Mouse (Mus musculus): ENCODE results near the gene Tmem151b. TPM values are rescaled to one million over a fixed set of nuclear protein-coding genes. Genes with fewer than 3 reads are reported as not detected.

The Tmem151b gene
- polyA plus RNA-seq, 1 experiment from 2014 or later: 33.9 TPM

DNA sequence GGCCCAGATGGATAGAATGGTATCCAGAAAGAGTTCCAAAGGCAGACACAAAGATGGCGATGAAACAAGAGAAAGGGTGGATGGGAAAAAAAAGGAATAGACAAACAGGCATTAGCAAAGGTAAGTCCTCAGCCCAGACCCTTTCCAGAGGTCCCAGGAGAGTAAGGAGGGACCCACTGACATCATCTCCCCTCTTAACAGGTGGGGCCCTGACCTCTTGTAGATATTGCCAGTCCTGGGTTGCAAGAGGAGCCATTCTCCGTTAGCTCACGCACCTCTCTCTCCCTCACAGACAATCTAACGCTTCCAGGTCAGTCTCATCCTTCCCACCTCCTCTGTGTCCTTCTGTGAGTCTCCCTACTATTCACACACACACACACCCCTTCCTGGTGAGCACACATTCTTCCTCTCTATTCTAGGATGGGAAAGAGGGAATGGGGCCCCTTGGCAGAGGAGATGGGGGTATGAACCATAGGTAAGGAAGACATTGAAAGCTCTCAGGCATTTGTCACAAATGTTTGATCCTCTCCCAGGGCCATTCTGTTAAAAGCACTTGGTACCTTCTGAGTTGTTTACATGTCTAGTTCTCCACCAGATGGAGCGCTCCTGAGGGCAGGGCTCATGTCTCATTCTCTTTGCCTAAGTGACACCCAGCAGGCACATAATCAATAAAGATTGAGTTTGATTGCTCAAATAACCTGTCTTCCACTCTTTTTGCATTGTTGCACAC, 1.9 kb downstream of the Tmem151b start:
- Histone ChIP-seq H3K9me3 (no peaks in the 10 kb centered on the region), H3K4me1 (peaks cover 52% of the 10 kb centered on the region), H3K36me3 (replicated peaks) (peaks cover 15% of the 10 kb centered on the region), H3K4me2 (peak overlapping the region; percentile 56), H3K27me3 (replicated peaks) (peaks cover 21% of the 10 kb centered on the region), H3K9ac (no peak overlapping the region), H3K4me3 (peak overlapping the region; percentile 93), H3K27ac (no peak overlapping the region)
- WGBS: 86% methylated on average over 5 of the region's 5 CpGs
- ATAC-seq (replicated peaks): no peak

DNA sequence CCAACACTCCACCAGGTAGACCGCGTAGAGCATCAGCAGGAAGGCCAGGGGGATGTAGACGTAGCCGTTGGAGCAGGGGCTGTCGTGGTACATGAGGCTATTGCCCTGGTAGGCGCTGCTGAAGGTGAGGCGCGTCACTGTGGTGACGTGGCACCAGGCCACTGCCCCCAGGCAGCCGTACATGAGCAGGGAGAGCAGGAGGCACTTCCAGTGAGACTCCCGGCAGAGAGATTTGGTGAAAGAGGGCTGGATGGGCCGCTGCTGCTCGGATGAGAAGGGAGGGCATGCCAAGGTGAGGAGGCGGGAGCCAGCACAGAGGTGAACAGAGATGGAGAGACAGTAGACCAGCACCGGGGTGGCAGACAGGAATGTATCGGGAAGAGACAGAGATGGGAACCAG, 2.5 kb downstream of the Tmem151b start:
- peaks cover 15% of the 10 kb centered on the region for H3K36me3 ChIP-seq (replicated peaks)
- no peak overlapping the region for H3K4me3 ChIP-seq
- H3K27me3 ChIP-seq (replicated peaks): peaks cover 21% of the 10 kb centered on the region
- no peak overlapping the region for H3K4me2 ChIP-seq
- no peak overlapping the region for H3K9ac ChIP-seq
- H3K27ac ChIP-seq: no peak overlapping the region
- H3K4me1 ChIP-seq: peaks cover 51% of the 10 kb centered on the region
- 71% methylated on average over 16 of the region's 16 CpGs for WGBS
- no peaks in the 10 kb centered on the region for H3K9me3 ChIP-seq
- ATAC-seq (replicated peaks): no peak

DNA sequence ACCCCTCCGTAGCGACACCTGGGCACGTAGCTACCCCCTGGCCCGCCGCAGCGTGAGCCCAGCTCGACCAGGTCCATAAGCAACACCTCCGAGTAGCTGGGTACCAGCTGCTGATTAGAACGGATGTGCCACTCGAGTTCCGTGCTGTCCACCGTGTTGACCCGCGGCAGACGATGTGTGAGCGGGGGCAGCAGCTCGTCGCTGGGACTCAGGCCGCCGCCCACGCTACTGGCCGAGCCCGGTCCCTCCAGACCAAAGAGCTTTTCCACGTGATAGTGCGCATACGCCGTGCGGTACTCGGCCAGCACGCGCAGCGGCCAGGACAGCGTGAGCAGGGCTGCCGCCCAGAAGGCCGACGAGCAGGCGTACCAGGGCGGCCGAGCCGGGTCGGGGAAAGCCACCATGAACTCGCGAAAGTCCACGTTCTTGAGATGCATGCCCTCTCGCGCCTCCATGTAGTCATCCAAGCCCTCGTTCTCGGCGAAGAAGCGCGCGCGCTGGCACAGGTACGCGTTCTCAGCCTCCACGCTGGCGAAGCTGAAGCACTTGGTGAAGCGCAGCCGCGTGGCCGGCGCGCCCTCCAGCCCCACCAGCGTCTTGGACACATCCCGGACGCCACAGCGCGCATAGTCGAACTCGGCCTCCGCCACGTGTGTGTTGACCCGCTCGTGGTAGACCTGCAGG, 4.1 kb downstream of the Tmem151b start:
- Histone ChIP-seq H3K4me1 (peaks cover 42% of the 10 kb centered on the region), H3K27ac (no peak overlapping the region), H3K27me3 (replicated peaks) (peaks cover 21% of the 10 kb centered on the region), H3K4me3 (peak overlapping the region; percentile 1; the same call in 1 of the 2 replicates), H3K36me3 (replicated peaks) (peaks cover 15% of the 10 kb centered on the region), H3K4me2 (peak overlapping the region; percentile 15), H3K9ac (no peak overlapping the region), H3K9me3 (no peaks in the 10 kb centered on the region)
- 15% methylated on average over 74 of the region's 74 CpGs for WGBS
- ATAC-seq (replicated peaks): no peak

DNA sequence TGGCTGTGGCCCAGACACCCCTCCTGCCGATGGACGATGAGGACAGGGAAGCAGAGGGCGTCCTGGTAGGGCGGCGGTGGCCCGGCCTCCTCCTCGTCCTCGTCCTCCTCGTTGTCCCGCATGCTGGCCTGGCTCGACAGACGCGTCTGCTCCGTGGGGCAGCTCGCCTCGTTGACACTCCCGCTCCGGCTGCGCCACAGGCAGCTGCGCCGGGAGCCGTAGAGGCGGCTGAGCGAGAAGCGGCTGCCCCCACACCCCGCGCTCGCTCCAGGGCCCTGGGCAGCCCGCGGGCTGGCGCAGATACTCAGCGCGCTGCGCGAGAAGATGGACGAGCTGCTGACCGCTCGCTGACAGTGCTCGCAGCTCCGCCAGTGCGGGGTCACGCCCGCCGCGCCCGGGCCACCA, 4.6 kb downstream of the Tmem151b start:
- Histone ChIP-seq H3K36me3 (replicated peaks) (peaks cover 15% of the 10 kb centered on the region), H3K4me2 (peak overlapping the region; percentile 15), H3K27ac (no peak overlapping the region), H3K4me3 (peak overlapping the region; percentile 1; the same call in 1 of the 2 replicates), H3K9me3 (no peaks in the 10 kb centered on the region), H3K9ac (no peak overlapping the region), H3K4me1 (peaks cover 36% of the 10 kb centered on the region), H3K27me3 (replicated peaks) (peaks cover 21% of the 10 kb centered on the region)
- WGBS: 6% methylated on average over 46 of the region's 46 CpGs
- ATAC-seq (replicated peaks): no peak

DNA sequence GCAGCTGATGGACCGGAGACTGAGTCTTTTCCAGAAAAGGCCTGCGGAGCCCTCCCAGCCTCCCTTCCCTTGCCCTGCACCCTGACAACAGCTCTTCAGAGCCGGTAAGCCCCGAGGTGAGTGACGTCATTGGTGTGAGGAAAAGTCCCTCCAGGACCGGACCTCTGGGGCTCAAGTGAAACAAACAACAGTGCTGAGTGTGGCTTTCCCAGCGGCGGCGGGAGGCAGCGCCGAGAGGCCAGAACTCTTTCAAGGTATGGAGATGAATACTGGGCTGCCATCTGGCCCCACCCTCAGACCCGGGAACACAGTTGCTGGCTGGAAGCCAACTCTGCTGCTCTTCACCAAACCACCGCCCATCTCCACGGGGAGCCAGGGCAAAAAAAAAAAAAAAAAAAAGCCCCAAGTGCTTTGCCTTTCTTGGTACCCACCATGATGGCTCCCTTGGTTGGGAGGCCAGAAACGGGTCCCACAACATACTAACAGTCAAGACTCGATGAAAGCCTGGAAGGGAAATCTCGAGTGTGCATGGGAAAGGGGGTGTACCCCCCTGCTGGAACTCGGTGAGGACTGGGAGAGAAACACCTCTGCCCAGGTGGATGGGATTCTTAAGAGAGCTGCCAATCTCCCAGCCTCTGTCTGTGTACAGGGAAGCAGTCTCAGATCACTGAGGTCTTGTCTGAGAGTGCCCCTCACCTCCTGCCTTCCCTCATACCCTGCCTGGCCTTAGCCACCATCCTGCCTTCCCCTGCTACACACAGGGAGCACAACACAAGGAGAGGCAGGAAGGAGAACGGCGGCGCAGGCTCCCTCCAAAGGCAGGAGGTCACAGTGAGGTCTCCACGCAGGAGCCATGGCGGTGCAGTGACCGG, 5.2 kb downstream of the Tmem151b start:
- H3K4me1 ChIP-seq: peaks cover 35% of the 10 kb centered on the region
- H3K27ac ChIP-seq: no peak overlapping the region
- no peak overlapping the region for H3K4me3 ChIP-seq
- peaks cover 25% of the 10 kb centered on the region for H3K27me3 ChIP-seq (replicated peaks)
- peaks cover 15% of the 10 kb centered on the region for H3K36me3 ChIP-seq (replicated peaks)
- no peaks in the 10 kb centered on the region for H3K9me3 ChIP-seq
- 13% methylated on average over 24 of the region's 24 CpGs for WGBS
- ATAC-seq (replicated peaks): no peak
- H3K9ac ChIP-seq: no peak overlapping the region
- no peak overlapping the region for H3K4me2 ChIP-seq

DNA sequence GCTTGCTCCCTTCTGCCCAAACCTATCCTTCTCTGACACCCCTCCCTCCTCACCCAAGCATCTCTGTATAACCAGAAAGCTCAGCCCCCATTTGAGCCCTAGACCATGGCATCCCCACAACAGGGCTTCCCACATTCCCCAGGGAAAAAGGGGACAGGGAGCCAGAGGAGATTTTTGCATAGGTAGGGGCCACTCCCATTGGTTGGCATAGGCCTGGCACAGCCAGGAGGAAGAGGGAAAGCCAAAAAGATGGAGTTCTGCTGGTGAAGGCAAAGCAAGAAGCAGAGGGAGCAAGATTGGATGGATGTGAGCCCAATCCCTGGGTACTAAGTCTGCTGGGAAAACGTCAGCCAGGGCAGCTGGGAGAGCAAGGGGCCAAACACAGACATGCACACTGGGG, 6.4 kb downstream of the Tmem151b start:
- 54% methylated on average over 1 of the region's 1 CpGs for WGBS
- no peak for ATAC-seq (replicated peaks)
- Histone ChIP-seq H3K4me3 (no peak overlapping the region), H3K36me3 (replicated peaks) (peaks cover 15% of the 10 kb centered on the region), H3K9me3 (no peaks in the 10 kb centered on the region), H3K27me3 (replicated peaks) (peaks cover 25% of the 10 kb centered on the region), H3K27ac (no peak overlapping the region), H3K4me1 (peaks cover 31% of the 10 kb centered on the region), H3K9ac (no peak overlapping the region), H3K4me2 (no peak overlapping the region)

DNA sequence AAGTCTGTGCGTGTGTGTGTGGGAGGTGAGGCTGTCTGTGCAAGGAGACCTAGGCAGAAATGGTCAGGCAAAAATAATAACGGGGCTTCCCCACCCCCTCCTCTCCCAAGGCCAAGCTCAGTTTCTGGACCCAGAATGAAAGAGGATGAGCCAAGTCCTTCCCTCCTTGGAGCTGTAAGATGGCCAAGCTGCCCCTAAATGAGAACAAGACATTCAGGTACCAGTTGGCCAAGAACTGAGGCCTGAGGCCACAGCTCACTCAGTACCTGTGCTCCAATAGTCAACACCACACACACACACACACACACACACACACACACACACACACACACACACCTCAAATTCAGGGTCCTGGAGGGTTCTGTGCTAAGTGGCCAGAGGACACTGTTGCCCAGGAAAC, 6.8 kb downstream of the Tmem151b start:
- 68% methylated on average over 2 of the region's 2 CpGs for WGBS
- Histone ChIP-seq H3K27me3 (replicated peaks) (peaks cover 24% of the 10 kb centered on the region), H3K4me2 (no peak overlapping the region), H3K4me1 (peaks cover 27% of the 10 kb centered on the region), H3K27ac (no peak overlapping the region), H3K36me3 (replicated peaks) (peaks cover 15% of the 10 kb centered on the region), H3K9ac (no peak overlapping the region), H3K9me3 (no peaks in the 10 kb centered on the region), H3K4me3 (no peak overlapping the region)
- no peak for ATAC-seq (replicated peaks)

DNA sequence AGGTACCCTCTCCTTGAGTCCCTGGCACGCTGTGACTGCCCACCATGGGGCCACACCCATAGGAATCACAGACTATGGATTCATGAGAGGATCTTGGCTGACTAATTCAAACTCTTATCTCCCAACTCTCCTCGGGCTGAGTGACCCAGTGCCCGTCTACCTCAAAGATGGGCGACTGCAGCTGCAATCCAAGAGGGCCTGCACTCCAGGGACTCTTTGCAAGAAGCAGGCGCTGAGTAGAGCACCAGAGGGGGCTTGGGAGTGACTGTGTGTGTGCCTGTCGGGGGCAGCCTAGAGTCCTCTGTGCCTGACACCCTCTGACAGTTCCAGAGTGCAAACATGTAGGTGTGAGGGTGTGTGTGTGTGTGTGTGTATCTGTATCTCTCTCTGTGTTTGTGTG, 7.3 kb downstream of the Tmem151b start:
- Histone ChIP-seq H3K9ac (no peak overlapping the region), H3K4me3 (no peak overlapping the region), H3K36me3 (replicated peaks) (peaks cover 15% of the 10 kb centered on the region), H3K4me1 (peaks cover 21% of the 10 kb centered on the region), H3K27ac (no peak overlapping the region), H3K4me2 (no peak overlapping the region), H3K9me3 (no peaks in the 10 kb centered on the region), H3K27me3 (replicated peaks) (peaks cover 20% of the 10 kb centered on the region)
- WGBS: 40% methylated on average over 6 of the region's 6 CpGs
- ATAC-seq (replicated peaks): no peak

DNA sequence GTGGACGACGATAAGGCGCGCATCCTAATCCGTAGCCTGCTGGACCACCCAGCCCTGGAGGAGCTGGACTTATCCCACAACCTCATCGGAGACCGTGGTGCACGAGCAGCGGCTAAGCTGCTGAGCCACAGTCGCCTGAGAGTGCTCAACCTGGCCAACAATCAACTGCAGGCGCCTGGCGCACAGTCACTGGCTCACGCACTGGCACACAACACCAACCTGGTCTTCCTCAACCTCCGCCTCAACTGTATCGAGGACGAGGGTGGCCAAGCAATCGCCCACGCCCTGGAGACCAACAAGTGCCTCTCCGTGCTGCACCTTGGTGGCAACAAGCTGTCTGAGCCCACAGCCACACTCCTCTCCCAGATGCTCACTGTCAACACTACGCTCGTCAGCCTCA, 9.8 kb downstream of the Tmem151b start:
- peaks cover 14% of the 10 kb centered on the region for H3K27me3 ChIP-seq (replicated peaks)
- 83% methylated on average over 21 of the region's 21 CpGs for WGBS
- H3K9ac ChIP-seq: no peak overlapping the region
- no peak for ATAC-seq (replicated peaks)
- no peak overlapping the region for H3K27ac ChIP-seq
- H3K9me3 ChIP-seq: no peaks in the 10 kb centered on the region
- H3K4me2 ChIP-seq: no peak overlapping the region
- H3K4me1 ChIP-seq: peaks cover 8% of the 10 kb centered on the region
- no peak overlapping the region for H3K4me3 ChIP-seq
- H3K36me3 ChIP-seq (replicated peaks): no peaks in the 10 kb centered on the region; the same call in 1 of the 2 replicates

DNA sequence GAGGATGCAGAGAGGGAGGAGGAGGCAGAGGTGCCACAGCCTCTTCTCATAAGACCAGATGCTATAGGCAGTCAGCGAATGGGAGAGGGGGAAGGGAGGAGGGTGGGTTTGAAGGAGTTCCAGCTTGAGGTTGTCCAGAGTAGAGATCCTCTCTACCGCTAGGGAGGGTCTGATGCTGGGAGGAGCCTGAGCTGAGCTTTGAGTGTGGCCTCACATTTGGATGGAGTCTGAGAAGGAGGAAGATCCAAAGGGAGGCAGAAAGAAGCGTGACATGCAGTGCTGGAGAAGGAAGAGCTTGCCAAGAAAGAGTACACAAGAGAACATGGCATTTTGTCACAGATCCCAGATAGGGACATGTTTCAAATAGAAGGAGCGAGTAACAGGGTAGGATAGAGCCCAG, 11.1 kb downstream of the Tmem151b start:
- no peaks in the 10 kb centered on the region for H3K9me3 ChIP-seq
- H3K4me1 ChIP-seq: no peaks in the 10 kb centered on the region
- no peak overlapping the region for H3K9ac ChIP-seq
- H3K36me3 ChIP-seq (replicated peaks): no peaks in the 10 kb centered on the region
- no peak overlapping the region for H3K4me3 ChIP-seq
- ATAC-seq (replicated peaks): no peak
- no peak overlapping the region for H3K27ac ChIP-seq
- peaks cover 20% of the 10 kb centered on the region for H3K27me3 ChIP-seq (replicated peaks)
- no peak overlapping the region for H3K4me2 ChIP-seq
- WGBS: 59% methylated on average over 4 of the region's 4 CpGs

DNA sequence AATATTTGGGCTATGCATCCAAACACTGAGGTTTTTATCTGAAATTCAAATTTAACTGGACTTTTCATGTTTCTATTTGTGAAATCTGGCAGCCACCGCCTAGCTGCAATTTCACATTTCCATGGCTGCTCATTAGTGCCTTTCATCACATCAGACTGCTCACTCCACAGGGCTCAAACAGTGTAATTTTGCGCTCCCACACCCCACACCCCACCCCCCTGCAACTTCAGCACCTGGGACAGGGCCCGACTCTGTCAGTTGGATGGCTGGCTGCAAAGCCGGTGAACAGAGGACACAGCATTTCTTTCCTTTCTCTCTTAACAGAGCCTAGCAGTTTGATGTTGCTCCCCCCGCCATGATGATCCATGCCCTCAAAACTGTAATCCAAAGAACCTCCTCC, 13.2 kb downstream of the Tmem151b start:
- H3K27ac ChIP-seq: no peak overlapping the region
- no peak overlapping the region for H3K9ac ChIP-seq

DNA sequence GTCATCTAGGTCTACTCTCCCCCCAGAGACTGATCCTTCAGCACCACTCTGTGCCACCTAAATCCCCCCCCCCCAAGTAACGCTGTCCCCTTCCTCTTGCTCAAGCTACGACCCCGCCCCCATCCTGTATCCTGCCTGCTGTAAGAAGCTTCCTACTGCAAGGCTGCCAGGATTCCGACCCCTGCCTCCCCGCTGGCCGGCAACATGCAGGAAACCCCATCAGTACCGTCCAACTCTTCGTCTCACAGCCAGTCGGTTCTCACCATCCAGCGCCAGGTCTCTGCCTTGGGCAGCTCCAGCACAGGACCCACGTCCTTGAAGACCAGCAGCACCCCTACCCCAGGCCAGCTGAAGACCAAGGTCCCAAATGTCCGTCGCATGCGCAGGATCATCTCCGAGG, 16.6 kb downstream of the Tmem151b start:
- no peaks in the 10 kb centered on the region for H3K9me3 ChIP-seq
- WGBS: 57% methylated on average over 15 of the region's 15 CpGs
- no peak overlapping the region for H3K27ac ChIP-seq
- no peak overlapping the region for H3K4me2 ChIP-seq
- H3K9ac ChIP-seq: no peak overlapping the region
- H3K27me3 ChIP-seq (replicated peaks): peaks cover 30% of the 10 kb centered on the region
- no peak overlapping the region for H3K4me3 ChIP-seq
- no peaks in the 10 kb centered on the region for H3K4me1 ChIP-seq
- no peak for ATAC-seq (replicated peaks)
- no peaks in the 10 kb centered on the region for H3K36me3 ChIP-seq (replicated peaks)

More for the DNA sequence above, 13.2 kb downstream of the Tmem151b start:
- Histone ChIP-seq H3K27me3 (replicated peaks) (peaks cover 24% of the 10 kb centered on the region), H3K4me3 (no peak overlapping the region), H3K4me1 (no peaks in the 10 kb centered on the region), H3K4me2 (no peak overlapping the region), H3K36me3 (replicated peaks) (no peaks in the 10 kb centered on the region), H3K9me3 (no peaks in the 10 kb centered on the region)
- no peak for ATAC-seq (replicated peaks)
- 14% methylated on average over 5 of the region's 5 CpGs for WGBS

Measured in midbrain, embryonic 15.5 days (tissue).